Mouse (Mus musculus): ENCODE data around the gene Lnx2. TPM values are rescaled to one million over a fixed set of nuclear protein-coding genes. Genes with fewer than 3 reads are reported as not detected.

Gene Lnx2
- polyA plus RNA-seq, 1 experiment from 2014 or later: 15.4 TPM

DNA sequence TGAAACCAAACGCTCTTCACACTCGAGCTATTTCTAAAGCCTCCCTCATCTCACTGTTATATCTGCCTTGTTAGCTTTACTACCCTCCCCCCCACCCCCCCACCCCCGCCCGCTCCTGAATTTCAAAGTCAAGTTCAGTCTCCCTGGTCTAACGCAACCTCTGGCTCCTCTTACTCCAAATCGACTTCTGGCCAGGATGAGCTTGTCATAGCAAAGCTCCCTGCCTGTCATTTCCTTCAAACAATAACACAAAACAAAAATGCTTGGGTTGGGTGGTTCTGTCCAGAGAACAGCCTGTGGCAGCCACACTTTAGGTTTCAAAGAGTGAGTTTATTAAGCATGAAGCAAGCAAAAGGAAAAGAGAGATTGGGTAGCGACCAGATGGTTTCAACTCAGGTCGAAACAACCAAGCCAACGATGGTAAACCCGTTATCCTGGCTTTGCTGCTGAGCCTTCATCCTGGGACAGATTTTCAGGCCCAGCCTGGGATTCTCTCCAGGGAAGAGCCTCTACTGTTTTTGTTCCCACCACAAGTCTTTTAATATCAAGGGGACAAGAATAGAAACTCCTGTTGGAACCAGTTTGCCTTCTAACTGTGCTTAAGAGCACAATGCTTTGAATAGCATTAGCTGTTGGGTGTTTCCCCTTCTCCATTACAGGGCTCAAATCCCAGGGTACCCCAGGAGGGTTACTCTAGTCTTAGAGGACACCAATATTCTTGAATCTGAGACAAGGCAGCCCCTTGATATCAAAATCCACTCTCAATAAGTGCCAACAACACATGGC, 104.4 kb downstream of the Lnx2 start:
- Histone ChIP-seq H3K4me2 (no peak overlapping the region), H3K4me1 (peaks cover 26% of the 10 kb centered on the region), H3K27me3 (no peaks in the 10 kb centered on the region), H3K27ac (no peak overlapping the region), H3K4me3 (replicated peaks) (no peak overlapping the region), H3K9me3 (replicated peaks) (no peaks in the 10 kb centered on the region), H3K9ac (no peak overlapping the region), H3K36me3 (no peaks in the 10 kb centered on the region)
- WGBS: 48% methylated on average over 10 of the region's 10 CpGs
- ATAC-seq (replicated peaks; ENCODE audit: low FRiP score): no peak

DNA sequence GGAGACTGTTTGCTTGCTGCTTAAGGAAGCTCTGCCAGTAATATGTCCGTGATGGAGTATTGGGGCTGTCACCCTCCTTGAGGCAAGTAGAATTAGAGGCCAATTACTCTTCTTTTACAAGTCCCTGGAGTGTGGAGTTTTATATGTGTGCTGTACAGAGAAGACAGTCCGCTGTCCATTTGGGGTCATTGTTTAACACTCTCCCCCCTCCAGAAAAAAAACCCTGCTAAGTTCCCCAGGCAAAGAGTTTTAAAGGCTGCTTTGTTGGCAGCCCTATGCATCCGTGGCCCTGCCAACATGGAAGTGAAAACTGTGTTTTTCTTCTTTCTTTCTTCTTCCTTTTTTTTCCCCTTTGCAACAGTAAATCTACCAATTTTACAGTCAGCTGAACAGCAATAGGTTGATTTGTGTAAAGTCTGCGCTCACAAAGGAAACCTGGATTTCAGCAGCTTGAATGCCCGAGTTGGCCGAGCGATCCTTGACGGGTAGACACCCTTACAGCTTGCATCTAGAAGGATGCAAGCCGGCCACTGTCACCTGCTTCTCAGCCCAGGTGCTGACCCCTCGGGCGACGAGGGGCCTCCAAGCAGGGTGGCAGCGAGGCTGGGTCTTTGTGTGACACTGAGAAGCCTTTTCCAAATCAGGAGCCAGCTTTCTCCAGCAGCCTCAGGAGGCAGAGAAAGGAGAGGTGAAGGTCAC, 107.5 kb downstream of the Lnx2 start:
- no peak for ATAC-seq (replicated peaks; ENCODE audit: low FRiP score)
- Histone ChIP-seq H3K27me3 (no peaks in the 10 kb centered on the region), H3K27ac (no peak overlapping the region), H3K9ac (no peak overlapping the region), H3K9me3 (replicated peaks) (no peaks in the 10 kb centered on the region), H3K4me3 (replicated peaks) (no peak overlapping the region), H3K4me1 (peaks cover 17% of the 10 kb centered on the region), H3K4me2 (no peak overlapping the region), H3K36me3 (no peaks in the 10 kb centered on the region)
- 38% methylated on average over 13 of the region's 13 CpGs for WGBS

Other genes with a start within 250 kb of the Lnx2 start
- gene Rpl21, start 243.7 kb downstream of the Lnx2 start, polyA plus RNA-seq (2015; fragmentation: Nextera tagmentation; extraction: Ambion mirVana): 549 and 599 TPM in 2 replicates
- gene Rasl11a, start 231.5 kb downstream of the Lnx2 start, polyA plus RNA-seq (2015; fragmentation: Nextera tagmentation; extraction: Ambion mirVana): 78.6 and 87.4 TPM in 2 replicates
- 120 and 125 TPM in 2 replicates for gene Gtf3a, start 127.9 kb downstream of the Lnx2 start, polyA plus RNA-seq (2015; fragmentation: Nextera tagmentation; extraction: Ambion mirVana)
- 24.8 and 25.0 TPM in 2 replicates for gene Mtif3, start 112.8 kb downstream of the Lnx2 start, polyA plus RNA-seq (2015; fragmentation: Nextera tagmentation; extraction: Ambion mirVana)
- gene Polr1d, start 464 bp upstream of the Lnx2 start, polyA plus RNA-seq (2015; fragmentation: Nextera tagmentation; extraction: Ambion mirVana): 139 and 154 TPM in 2 replicates
- gene Gsx1, start 112.1 kb upstream of the Lnx2 start, polyA plus RNA-seq (2015; fragmentation: Nextera tagmentation; extraction: Ambion mirVana): not detected in 2 replicates
- gene Pdx1, start 193.4 kb upstream of the Lnx2 start, polyA plus RNA-seq (2015; fragmentation: Nextera tagmentation; extraction: Ambion mirVana): not detected in 2 replicates
- gene Cdx2, start 230.7 kb upstream of the Lnx2 start, polyA plus RNA-seq (2015; fragmentation: Nextera tagmentation; extraction: Ambion mirVana): 0.26 TPM in 1 of 2 replicates, not detected in the other
- gene Urad, start 245.9 kb upstream of the Lnx2 start, polyA plus RNA-seq (2015; fragmentation: Nextera tagmentation; extraction: Ambion mirVana): not detected in 2 replicates